Mouse (Mus musculus) gastrocnemius, adult 8-10 months (tissue): ENCODE results near the gene Olfr1451. TPM values are rescaled to one million over a fixed set of nuclear protein-coding genes. Genes with fewer than 3 reads are reported as not detected.
"Not testable (repeated sequence)": the region's sequence is repeated elsewhere in the genome, so short reads cannot be mapped to it uniquely, and the experiment has no call there.

Experiments used
- DNase-seq, 2 experiments: peaks; one replicate each; pipeline ENCODE4 v3.0.0; 2022; ENCODE audit warnings: low spot score in 2 of 2
- total RNA-seq, 4 experiments: library from RNA; stranded (reverse); gene quantifications; 2 replicates each; pipeline ENCODE4 v1.2.4; 2022

The Olfr1451 gene
- not detected for total RNA-seq

DNA sequence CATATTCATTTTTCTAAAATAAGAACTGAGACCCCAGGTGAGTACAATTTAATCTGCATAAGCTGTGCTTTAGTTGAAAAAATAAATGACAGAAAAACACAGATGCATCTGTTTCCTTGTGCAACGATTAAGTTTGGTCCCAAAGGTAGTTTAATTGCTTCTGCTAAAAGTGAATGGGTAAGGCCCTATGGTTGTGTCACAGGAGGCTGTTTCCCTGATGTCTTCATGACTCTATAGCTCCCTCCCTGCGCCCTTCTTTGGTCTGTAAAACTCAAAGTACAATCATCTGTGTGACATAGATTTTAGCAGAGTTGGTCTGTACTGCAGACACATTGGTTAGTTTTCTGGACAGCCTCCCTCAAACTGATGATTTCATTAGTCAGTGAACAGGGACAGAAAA is at the start of gene Olfr1451:
Olfr1451 (plus strand) TSS at position 301 of the 400 bp plus-strand sequence.
- DNase-seq: no peak

DNA sequence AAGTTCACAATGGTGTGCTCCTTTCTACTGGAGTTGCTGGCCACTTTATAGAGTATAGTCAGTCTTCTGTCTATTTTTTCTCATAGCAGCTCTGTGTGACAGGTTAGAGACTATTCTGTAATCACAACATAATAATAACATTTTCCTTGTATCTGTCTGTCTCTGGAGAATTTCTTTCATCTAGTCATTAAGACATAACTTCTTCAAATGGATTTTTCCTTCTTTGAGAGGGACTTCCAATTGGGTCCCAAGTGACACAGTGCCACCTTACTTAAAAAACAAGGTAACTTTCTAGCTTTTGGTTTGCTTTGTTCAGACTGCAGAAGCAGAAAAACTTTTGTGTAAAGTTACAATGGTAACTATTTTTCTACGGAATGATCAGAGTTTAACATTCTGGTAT is 44.9 kb upstream of the Olfr1451 start, which contains the start of gene Olfr1450:
Olfr1450 (plus strand) TSS at position 301 of the 400 bp plus-strand sequence.
- no peak for DNase-seq

DNA sequence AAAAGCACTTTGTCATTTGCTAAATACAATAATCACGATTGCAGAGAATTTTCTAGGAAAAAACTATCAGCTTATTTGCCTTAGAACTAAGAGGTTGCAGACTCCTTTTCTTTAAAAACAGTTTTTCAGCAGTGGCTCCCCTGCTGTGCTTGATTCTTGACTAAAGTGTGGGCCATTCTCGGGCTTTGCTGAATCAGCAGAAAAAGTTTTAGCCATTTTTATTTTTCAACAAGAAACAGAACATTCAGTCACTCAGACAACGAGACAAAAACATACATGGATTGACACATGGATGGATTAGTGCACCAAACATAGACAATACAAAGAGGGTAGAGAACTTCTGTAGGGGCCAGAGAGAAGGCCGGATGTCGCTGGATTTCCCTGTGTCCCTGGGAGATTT is 24.7 kb upstream of the Olfr1451 start:
- not testable (repeated sequence) for DNase-seq

DNA sequence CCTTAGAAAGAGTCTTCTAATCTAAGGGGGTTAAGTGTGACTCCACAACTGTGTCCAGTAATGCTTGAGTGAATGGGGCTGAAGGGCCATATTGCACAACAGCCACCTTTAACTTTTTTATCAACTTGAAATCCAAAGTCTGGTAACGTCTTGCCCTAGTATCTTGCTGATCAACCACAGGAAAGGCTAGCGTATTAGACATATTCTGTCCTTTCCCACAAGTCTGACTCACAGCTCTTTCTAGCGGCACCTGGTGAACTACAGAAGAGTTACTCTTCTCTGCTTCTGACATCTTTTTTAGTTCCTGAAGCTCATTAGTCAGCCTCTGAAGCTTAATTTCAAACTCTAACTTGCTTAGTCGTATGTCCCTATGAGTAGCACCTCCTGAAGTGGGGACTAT is 2.5 kb upstream of the Olfr1451 start:
- DNase-seq: not testable (repeated sequence)

DNA sequence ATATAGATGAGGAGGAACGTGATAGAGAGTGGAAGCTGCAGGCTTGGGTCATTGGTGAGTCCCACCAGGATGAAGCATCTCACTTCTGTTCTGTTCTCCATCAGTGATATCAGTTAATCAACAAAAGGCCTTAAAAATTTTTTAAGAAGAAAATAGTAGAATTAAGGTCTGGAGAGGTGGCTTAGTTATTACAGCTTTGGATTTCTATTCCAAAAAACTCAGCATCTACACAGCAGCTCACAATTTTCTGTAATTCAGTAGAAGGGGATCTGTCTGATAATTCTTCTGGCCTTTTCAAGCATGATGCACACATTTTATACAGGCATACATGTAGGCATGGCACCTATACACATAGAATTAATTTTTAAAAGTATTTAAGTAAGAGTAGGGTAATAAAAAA is 33.4 kb downstream of the Olfr1451 start, which contains the start of gene Olfr1453:
Olfr1453 (minus strand) TSS at position 101 of the 400 bp plus-strand sequence.
- DNase-seq: no peak

Other genes starting within 250 kb of the Olfr1451 start
- 1 to 10 TPM in 3 of 4 experiments, under 1 TPM in 1; 0.92 to 2.5 (median 1.8) TPM for gene Cntf, start 229.4 kb upstream of the Olfr1451 start, total RNA-seq
- gene Zfp91, start 198.9 kb upstream of the Olfr1451 start, total RNA-seq: 100 to 1,000 TPM; 130 to 182 (median 149) TPM
- under 1 TPM in 3 of 4 experiments, not detected in 1; 0.17 to 0.27 (median 0.22) TPM for gene Lpxn, start 198.8 kb upstream of the Olfr1451 start, total RNA-seq
- not detected for gene Gm5244, start 148.3 kb upstream of the Olfr1451 start, total RNA-seq
- not detected for gene Olfr1444, start 137.7 kb upstream of the Olfr1451 start, total RNA-seq
- not detected for gene Olfr1445, start 111.2 kb upstream of the Olfr1451 start, total RNA-seq
- gene Olfr1446, start 101.5 kb upstream of the Olfr1451 start, total RNA-seq: not detected
- not detected for gene Olfr1447, start 91.3 kb upstream of the Olfr1451 start, total RNA-seq
- not detected for gene Olfr1448, start 70.6 kb upstream of the Olfr1451 start, total RNA-seq
- gene Olfr1449, start 64.2 kb upstream of the Olfr1451 start, total RNA-seq: not detected
- gene Olfr1450, start 44.8 kb upstream of the Olfr1451 start, total RNA-seq: not detected
- not detected for gene Olfr1453, start 33.3 kb downstream of the Olfr1451 start, total RNA-seq
- gene Olfr1454, start 65.6 kb downstream of the Olfr1451 start, total RNA-seq: not detected
- not detected for gene Olfr1457, start 102.9 kb downstream of the Olfr1451 start, total RNA-seq
- not detected for gene Olfr1458, start 111.8 kb downstream of the Olfr1451 start, total RNA-seq
- not detected for gene Olfr1459, start 154.5 kb downstream of the Olfr1451 start, total RNA-seq
- not detected for gene Olfr1461, start 168.0 kb downstream of the Olfr1451 start, total RNA-seq
- gene Olfr1462, start 190.7 kb downstream of the Olfr1451 start, total RNA-seq: not detected
- gene Olfr1463, start 236.3 kb downstream of the Olfr1451 start, total RNA-seq: not detected